Mouse (Mus musculus) right cerebral cortex, postnatal 36 days (tissue): ENCODE data around the gene Fxyd5.

ENCODE experiments used
- DNase-seq, 2 experiments: peaks; one replicate each; pipeline ENCODE4 v3.0.0; 2022; ENCODE audit warnings: low spot score in 2 of 2, mixed read lengths in 1 of 2

The Fxyd5 gene

DNA sequence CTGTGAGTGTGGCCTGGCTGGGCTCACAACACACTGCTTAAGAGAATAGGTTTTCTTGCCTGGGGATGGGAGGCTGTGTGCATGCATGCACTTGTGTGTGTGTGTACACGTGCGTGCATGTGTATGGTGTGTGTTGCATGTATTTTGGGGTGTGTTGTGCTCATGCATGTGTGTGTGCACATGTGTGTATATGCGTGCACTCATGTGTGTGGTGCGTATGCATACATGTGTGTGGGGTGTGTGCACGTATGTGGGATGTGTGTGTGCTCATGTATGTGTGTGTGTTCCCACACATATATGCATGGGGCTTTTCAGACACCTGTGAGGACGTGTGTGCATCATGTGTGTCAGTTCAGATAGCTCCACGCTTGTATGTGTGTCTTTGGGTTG, 18.3 kb upstream of the Fxyd5 start:
- no peak for DNase-seq

DNA sequence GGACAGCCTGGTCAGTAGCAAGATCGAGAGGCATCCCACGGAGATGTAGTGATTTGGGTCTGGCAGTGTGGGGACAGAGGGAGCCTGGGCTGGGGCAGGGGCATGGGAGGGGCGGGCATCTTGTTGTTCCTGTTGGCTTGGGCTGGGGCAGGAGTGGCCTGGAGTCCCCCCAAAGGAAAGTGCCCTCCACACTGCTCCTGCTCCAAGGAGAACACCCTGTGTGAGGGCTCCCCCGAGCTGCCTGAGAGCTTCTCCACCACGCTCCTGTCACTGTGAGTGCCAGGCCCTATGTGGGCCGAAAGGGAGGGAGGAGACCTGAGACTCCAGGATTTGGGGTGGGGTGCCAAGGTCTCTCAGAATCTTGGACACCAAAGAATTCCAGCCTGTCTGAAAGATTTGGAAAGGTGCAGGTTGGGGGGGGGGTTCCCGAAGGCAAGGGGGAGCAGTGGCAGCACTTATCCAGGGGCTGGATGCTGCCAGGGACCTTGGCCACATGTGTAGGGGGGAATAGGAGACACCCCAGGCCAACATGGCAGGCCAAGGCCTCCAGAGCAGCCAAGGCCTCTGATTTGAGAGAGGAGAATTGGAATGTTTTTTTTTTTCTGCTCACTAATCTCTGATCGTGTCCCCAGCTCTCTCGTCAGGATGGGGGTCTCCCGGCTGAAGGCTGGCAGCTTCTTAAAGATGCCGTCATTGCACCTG, 17.8 kb upstream of the Fxyd5 start:
- DNase-seq = no peak

DNA sequence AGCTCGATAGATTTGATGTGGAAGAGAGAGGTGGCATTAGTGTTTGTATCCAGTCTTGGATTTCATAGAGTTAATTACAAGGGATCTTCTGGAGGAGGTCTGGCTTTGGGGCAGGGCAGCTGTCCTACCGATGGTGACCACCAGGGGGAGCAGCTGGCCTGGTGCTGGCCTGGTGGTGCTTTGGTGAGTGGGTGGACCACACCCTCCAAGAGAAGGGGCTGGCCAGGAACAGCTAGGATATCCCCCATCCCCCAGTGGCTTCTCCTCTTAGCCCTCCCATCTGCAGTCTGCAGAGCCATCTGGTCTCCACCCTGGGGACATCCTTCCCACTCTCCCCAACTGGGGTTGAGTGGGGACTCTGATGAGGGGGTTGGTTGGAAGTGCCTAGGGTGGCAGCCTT, 16.8 kb upstream of the Fxyd5 start, which contains the start of gene Lgi4:
Gene Lgi4, plus strand, starts transcription at position 235 of the 400 bp plus-strand sequence.
- peak; percentile 73 to 74 for DNase-seq

DNA sequence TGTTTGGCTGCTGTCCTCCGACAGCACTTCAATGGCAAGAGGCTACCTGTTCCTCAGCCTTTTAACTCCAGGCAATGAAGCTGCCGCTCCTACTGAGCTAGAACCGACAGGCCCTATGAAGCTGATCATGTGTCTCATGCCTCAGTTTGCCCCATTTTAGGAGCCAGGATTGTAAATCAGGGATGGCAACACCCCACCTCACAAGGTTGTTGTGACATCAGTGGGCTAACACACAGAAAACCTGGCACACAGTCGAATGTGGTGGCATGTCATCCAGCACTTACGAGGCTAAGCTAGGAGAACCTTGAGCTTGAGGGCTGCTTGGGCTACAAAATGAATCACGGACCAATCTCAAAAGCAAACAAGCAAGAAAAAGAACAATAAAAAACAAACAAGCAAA, 15.9 kb upstream of the Fxyd5 start:
- DNase-seq = no peak

DNA sequence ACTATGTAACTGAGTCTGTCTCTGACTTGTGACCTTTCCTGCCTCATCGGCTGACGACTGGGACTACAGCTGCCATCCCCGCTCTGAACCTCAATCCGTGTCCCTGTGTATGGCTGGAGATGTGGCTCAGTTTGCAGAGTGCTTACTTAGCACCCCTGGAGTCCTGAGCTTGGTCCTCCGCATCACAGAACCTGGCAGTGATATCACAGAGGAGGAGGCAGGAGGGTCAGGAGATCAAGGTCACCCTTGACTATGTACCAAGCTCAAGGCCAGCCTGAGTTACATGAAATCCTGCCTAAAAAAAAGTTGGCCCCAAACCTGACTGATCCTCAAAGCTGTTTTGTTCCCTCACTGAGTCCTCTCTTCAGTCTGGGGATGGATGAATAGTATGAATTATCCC, 15.4 kb upstream of the Fxyd5 start:
- no peak for DNase-seq

DNA sequence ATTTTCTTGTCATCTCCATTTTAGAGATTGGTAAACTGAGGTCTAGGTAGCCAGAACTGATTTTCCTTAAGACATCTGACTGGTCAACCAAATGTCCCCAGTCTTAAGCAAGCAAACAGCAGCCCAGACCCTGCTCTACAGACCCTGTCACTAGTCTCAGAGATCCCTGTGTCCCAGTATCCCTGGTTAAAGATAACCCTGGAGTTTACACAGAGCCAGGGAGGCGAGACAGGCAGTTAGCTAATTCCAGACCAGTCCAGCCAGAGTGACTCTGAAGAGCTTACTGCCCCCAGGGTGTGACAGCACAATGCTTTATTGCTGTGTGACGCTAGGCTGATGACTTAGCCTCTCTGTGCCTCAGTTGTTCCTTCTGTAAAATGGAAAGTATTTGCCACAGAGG, 14.8 kb upstream of the Fxyd5 start, which contains the start of gene Fxyd1:
Gene Fxyd1, minus strand, starts transcription at position 129 of the 400 bp plus-strand sequence.
- no peak for DNase-seq

DNA sequence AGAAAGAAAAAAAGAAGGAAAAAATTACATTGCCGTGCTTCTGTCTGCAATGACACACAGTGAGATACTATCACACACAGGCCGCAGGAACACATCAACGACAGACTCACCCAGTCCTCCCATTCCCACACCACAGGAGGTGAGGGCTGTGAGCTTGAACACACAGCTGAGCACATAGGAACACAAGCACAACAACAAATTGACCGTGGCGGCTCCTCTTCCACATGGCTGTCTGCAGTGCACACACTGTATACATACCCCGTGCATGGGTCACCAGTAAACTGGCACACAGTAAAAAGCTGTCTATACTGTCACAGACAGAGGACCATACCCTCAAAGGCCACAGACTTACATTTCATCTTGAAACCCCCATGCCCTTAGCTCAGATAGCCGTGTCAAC, 14.2 kb upstream of the Fxyd5 start:
- DNase-seq = no peak

DNA sequence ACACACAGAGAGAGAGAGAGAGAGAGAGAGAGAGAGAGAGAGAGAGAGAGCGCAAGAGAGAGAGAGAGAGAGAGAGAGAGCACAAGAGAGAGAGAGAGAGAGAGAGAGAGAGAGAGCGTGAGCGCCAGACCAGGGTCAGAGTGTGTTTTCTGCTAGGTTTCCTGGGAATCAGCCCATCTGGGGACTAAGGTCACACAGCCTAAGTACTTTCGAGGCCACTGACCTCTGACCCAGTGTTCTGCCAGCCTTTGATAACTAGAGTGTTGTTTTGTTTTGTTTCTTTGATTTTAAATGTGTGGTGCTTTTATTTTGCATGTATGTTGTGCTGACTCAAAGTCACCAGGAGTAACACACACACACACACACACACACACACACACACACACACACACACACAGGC, 13.6 kb upstream of the Fxyd5 start:
- DNase-seq = no peak

DNA sequence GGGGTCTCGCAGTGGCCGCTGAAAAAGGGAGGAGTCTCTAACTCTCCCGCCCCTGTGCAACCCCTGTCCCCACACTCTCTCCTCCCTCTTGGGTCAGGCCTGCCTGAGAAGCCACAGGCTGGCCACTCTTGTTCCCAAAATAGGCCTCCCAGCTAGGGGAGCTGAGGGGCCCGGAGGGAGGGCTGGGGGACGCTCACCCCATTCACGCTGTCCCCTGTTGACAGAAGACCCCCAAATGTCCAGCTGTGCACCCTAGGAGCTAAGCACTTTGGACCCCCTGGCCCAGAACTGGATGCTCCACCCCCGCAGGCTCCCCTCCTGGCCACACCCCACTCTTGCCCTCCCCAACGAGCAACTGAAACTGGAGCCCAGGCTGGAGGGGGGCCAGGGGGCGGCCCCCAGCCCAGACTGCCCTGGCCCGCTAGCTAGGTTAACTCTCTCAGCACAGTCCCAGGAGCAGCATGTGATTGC, 13.1 kb upstream of the Fxyd5 start:
- no peak for DNase-seq

DNA sequence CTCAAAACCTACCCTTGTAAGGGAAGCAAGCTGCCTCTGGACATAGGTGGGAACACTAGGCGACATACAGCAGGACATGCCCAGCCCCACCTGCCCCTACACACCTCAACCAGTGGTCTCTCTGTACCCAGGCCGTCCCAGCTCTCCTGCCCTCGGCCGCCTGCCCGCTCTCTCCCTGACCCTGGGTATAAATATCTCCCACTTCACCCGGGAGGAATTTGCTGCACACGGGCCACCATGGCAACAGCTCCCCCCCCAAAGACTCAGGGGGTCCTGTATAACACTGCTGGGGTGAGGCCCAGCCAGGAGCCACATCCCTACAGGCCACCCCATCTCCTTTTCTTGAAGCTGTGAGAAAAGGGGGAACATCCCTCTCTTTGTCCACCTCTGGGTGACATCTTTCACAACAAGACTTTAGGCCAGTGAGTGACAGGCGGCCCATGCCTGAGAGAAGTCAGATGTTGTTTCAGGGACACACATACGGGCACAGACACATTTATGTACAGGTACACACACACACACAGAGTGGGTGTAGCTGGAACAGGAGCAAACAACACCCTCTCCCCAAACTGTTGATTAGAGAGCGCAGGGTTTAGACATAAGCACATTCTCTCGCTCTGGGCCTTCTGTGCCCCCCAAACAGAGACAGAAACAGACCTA, 12.5 kb upstream of the Fxyd5 start:
- no peak for DNase-seq

DNA sequence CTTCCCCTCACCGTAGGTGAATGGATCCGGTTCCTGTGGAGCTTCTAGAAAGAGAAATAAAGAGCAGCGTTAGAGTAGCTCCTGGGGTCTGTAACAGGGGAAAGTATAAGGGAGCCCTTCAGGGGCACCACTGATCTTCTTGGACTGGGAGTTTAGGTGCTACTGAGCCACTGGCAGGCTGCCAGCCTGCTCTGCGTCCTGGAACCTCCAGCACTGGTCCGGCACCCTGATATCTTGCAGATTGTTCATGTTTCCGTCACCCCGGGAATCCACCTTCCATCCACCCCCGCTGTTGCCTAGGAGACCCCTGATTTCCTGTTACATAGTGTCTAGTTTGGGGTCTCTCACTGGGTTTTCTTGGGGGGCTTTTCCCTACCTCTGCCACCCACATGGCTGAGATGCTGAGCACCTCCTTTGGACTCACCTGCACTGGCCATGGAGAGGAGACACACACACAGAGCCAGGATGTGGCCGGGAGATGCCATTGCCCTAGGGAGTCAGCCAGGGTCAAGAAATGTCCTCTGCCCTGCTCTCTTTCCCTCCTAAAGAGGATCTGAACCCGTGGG, 11.7 kb upstream of the Fxyd5 start:
- DNase-seq = no peak

DNA sequence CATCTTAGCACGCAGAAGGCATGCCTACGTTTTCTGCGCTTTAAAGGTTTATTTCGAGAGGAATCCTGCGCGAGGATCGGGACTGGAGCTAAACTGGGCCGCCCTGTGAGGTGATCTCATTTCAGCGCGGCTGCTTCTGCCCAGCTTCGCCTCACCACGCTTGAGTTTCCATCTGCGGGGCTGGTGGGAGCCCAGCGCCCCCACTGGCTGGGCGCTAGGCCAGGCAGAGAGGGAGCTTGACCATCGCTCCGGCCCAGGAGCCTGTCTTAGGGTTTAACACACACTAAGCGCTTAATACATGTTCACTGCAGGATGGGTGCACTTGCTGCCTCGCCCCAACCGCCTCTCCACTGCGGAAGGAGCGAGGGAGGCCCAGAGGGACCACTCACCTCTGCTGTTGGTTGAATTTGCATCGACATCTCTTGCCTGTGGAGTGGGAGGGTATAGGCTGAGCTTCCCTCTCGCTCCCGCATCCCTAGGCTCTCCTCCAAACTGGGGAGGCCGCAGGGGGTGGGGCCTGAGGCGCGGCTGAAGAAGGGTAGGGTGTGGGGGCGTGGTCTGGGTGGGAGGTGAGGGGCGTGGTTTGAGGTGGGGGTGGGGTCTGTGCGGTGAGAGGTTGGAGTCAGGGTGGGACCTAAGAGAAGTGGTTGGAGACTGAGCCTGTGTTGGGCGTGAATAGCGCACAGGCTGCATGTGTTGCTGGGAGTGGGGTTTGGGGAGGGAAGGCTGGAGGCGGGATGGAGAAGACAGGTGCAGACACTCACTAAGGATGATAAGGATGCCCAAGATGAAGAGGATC, 10.6 kb upstream of the Fxyd5 start:
- DNase-seq = peak; percentile 77 to 80

DNA sequence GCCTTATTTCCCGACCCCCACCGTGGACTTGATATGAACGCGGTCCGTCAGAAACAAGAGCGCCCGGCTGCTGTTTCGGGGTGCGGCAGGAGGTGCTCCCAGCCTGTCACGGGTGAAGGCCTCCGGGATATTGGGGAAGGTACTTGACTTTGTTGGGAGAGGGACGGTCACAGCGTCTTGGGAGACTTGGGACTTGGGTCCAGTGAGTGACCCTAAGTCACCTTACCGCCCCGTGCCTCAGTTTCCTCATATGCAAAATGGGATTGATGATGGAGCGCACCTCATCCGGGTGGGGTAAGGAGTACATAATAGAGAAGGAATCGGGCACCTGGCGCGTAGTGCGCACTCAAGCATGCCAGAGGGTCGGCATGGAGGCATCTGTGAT, 10.0 kb upstream of the Fxyd5 start:
- DNase-seq = no peak

DNA sequence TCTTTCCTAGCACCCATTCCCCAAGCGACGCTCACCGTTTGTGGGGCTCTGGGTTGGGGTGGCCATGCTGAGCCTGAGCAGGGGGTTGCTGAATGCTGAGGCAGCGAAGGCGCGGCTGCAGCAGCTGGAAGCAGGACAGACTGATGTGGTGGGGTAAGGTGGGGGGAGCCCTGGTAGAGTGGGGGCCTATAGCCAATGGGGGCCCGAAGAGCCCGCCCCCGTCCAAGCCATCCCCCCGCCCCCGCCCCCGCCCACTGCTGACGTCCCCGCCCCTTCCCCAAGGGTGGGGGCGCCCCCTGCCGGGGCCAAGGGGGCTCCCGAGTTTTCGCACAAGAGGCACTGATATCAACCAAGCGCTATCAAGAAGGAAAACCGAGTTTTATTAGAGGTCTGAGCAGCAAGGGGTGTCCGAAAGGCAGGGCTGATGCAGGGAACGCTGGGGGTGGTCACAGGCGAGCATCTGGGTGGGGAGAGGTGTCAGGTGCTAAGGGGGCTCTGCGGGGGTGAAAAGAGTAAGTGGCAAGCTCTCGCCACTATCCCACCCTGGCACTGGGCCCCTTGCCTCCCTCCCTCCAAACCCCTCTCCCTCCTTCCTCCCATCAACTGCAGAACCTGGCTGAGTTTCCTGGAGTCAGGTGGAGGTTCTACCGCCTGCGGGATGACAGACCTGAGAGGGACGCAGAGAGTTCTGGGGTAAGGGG, 9.2 kb upstream of the Fxyd5 start, which contains the start of gene Fxyd7:
Gene Fxyd7, minus strand, starts transcription at position 147 of the 701 bp plus-strand sequence.
- no peak for DNase-seq

DNA sequence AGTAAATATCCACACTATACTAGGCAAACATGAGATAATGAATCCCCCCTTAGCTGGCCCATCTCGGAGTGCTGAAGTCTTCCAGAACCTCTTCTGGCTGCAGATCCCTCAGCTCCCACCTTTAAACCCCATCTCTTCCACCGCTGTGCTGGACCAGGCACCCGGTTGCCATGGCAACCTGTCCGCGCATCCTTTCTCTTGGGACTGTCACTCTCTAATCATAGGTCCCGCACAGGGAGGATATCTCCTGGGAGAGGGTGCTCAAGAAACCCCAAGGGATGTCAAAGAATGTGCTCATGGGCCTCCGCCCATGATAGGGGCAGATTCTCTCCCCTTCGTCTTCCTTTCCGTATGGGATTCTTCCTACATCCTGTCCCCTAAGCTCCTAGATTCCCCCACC, 8.6 kb upstream of the Fxyd5 start:
- DNase-seq = peak; percentile 52 to 72

DNA sequence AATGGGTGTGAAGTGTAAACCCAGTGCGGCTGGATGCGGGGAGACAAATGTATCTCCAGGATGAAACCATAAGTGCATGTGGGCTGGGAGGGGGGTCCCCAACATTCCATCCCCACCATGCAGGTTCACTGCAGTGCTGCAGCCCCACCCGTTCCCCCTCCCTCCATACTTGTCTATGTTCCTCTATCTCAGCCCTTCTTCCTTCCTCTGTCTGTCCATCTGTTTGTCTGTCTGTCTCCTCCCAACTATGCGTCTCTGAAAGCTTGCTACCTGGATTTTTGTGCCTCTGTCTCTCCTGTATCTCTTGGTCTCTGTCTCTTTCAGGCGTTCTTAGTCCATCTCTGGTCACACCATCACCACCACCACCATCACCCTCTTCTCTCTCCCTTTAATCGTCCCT, 8.2 kb upstream of the Fxyd5 start:
- no peak for DNase-seq

DNA sequence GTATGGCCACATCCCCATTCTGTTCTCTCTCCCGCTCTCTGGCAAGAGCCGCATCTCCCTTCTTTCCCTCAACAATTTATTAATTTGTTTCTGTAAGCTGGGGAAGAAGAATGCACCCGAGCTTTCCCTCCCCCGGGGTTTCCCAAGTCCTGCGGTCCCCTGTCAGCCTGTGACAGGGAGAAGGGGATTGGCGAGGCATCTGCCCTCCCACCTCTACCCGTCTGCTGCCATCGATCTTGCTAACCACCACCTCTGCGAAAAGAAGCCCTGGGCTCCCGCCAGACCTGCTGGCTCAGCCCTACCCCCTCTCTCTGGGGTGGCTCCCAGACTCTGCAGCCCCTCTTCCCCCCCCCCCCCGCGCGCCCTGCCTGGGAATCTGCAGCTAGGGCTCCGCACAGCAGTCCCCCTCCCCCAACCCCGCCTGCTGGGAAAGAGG, 7.6 kb upstream of the Fxyd5 start:
- peak; percentile 56 to 65 for DNase-seq

DNA sequence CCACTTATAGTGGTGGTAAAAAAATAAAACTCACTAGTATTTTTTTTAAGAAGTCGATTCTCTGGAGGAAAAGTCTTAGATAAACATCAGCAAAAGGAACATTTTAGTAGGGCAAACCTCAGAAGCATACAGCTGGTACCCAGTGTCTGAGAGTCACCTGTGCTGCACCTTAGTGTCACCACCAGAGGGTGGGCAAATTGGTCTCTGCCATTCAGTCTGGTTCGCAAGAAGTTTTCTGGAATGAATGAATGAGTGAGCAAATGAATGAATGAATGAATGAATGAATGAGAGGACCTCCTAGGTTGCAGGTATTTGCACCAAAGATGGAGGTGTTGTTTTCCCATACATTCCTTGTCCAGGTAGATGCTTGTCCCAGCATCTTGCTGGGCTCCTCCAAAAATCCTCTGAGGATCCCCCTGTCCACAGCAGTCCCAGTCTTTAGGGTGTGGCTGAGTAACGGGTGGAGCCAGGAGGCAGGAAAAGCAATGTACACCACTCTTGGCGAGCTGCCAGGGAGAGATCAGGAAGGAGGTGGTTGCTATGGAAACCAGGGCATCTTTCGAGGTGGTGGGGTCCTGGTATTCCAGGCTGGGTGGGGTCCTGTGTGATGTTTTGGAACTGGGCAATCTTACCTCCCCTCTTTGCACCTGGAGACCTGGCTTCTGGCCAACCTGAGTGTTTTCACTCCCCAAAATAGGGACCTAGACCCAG, 7.0 kb upstream of the Fxyd5 start:
- peak in 1 of 2 experiments; percentile 41 for DNase-seq

DNA sequence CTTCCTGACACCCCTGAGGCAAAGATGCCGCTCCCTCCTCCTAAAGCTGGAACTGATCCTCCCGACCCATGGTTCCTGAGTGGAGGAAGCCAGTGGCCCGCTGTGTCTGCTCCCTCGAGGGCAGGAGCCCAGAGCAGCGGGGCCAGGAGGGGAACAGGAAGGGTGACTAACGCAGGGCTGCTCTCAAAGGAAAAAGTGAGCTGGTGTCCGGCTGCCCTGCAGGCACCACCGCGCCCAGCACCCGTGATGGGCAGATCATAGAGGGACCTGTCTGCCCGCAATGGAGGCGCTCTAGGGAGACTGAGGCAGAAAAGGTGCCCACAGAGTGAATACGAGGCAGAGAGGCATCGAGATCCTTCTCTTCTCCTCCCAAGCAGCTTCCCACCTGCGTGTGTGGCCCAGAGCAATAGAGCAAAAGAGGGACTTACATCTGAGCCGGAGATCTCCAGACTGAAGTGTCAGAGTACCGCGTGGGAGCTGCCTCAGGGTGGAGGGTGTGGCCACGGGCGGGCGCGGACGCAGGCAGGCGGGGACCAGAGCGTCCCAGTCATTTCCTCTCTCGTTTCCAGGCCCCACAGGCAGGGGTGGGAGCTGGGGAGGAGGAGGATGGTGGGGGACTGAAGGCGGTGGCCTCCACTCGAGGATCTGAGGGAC, 492 bp downstream of the Fxyd5 start:
- DNase-seq = no peak

DNA sequence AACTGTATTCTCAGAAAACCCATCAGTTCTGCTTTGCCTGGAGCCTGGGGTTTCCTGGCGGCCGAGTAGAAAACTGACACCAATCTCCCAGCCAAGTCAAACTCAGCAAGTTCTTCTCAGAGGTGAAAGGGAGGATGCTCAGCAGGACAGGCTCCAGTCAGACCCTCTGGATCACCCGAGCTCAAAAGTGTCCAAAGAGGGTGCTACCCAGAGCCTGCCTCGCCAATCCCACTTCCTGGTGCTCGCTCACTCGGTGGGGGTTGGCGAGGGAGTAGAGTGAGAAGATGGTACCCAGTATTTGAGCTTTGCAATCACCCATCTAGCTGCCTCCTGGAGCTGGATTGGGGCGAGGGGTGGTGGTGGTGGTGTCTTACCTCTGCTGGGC, 1.3 kb downstream of the Fxyd5 start:
- DNase-seq = no peak
